Mouse (Mus musculus) erythroblast, embryonic 14.5 days (primary cell): ENCODE results near the gene Alpk1.

Experiments
- GATA1 ChIP-seq: IDR thresholded peaks from 2 replicates; pipeline ENCODE4 v1.6.1; 2012; ENCODE audit warnings: low read length, inconsistent platforms, mixed read lengths
- TAL1 ChIP-seq: IDR thresholded peaks from 3 replicates; pipeline ENCODE4 v1.6.1; 2012; ENCODE audit warnings: low read length, inconsistent platforms, mixed read lengths

- TF ChIP-seq TAL1 (no peak), GATA1 (no peak)
Observed at GRCm38 (mm10) chr3:127795762-127796161, 15.4 kb upstream of the Alpk1 start.
